Mouse (Mus musculus): Measurements from ENCODE around the gene Flii.

DNA sequence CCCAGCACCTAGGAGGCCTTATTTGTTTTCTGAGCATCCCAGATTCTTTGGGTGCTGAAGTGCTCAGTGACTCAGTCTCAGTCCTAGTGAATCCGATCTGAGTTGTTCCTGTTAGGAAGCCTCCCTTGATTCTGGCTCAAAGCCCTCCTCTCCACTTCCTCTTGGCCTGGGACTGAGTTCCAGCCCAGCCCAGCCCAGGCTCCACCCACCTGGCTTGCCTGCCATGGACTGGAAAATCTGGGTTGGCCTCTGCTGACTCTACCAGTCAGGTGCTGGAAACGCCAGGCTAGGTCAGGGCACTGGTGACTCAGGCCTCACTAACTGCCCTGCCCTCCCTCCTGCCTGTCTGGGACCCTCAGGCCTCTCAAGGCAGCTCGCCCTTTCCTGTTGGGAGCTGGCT lies 19.4 kb downstream of the Flii start:
- TF ChIP-seq POLR2A (IDR thresholded peaks at IDR 0.05; ENCODE audit: borderline replicate concordance, extremely low read depth, insufficient read depth, insufficient read length, poor library complexity, severe bottlenecking) (no peak), CTCF (IDR thresholded peaks at IDR 0.05; ENCODE audit: borderline replicate concordance, extremely low read depth, insufficient read depth, insufficient read length) (no peak)

Measured in brain, embryonic 14.5 days (tissue).